Mouse (Mus musculus): Measurements from ENCODE around the gene Mras.

Mras gene

DNA sequence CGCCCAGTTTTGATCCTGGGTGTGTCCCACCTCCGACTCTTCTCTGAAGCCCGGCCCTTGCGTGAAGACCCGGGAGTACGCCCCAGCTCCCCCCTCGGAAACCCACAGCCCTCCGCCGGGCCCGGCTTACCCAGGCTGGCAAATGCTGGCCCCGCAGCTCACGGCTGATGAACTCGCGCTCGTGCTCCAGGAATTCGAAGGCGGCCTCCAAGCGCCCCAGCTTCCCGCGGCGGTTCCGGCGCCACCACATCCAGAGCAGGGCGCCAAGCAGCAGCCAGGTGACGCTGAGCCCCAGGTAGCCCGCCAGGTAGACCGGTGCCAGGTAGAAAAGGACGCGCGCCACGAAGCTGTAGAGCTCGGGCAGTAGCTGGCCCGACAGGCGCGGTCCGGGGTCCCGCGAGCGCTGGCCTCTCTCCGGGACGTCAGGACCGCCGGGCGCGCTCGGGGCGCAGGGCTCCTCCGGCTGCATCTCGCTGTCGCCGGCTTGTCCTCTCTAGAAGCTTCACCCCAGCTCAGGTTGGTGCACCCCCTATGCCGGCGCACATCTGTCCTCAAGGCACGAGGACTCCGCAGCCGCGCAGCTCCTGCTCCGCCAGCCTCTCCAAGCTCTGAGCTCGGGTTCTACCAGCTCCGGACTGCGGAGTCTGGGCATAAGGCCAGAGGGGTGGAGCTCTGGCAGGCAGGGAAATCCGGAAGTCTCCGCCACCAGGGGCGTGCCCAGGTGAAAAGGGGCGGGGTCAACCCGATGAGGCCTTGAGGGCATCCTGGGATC, 79.1 kb downstream of the Mras start, which contains the start of gene Esyt3:
Gene Esyt3 (minus strand): TSS at position 637 of the 772 bp plus-strand sequence.
- no peak for DNase-seq (ENCODE audit: low read depth, low spot score)

DNA sequence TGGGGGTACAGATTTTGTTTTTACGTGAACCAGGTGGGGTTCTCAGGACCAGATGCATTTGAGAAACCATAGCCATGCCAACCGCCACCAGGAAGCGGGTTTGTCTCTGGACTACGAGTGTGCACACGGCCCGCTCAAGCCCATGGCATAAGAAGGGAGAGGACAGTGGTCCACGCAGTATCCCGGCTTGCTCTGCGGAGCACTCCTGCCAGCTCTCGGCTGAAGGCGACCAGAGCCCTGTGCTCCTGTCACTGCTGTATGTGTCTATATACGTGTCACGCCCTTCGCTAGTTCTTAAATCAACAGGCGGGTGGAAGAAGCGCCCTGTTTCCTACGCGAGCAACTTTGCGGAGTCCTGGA, 79.6 kb downstream of the Mras start:
- no peak for DNase-seq (ENCODE audit: low read depth, low spot score)

DNA sequence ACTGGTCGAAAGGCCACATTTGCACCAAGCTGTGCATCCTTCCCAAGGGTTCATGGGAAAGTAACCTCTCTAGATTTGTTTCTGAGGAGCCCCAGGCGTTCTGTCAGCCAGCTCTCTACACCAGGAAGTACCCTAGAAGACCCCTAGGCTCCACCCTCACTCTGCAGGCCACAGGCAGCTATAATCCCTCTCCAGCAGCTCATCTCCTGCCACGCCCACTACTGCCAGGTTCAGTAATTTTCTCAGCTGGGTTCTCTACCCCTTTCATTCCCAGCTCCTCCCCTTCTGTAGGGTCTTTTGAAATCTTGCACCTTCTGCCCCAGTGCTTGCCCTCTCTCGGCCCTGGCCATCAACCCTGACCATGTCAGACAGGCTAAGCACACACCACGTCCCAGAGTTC, 81.2 kb downstream of the Mras start:
- no peak for DNase-seq (ENCODE audit: low read depth, low spot score)

DNA sequence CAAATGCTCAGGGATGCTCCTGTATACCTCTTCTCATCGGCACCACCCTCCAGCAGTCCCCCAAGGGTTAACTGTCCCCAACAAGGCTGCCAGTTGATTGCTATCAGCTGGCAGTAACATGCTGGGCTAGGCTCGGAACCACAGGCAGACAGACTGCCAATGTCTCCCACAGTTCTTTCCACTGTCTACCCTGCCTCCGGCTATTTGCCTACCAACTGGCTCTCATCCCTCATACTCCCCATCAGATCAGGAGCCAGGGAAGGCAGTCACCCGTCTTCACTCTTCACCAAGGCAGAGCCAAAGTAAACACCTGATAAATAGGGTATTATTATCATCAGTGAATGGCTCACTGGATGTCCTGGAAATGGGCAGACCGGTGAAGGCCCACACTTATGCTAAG, 82.4 kb downstream of the Mras start:
- no peak for DNase-seq (ENCODE audit: low read depth, low spot score)

DNA sequence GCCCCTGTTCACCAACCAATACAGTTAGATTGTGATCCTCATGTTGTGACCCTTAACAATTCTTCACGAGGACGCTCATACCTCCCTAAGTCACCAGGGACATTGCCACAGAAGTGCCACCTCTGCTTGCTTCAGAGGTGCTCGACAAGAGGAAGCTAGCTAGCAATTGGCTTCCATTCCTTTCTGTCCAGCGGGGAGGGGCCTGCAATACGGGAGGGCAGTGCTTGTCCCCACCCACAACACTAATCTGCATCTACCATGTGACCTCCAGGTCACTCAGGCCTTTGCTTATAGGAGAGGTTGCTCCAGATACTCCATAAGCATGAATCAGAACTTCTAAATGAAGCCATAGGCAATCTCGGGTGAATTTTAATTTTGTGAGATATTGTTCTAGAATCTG, 83.8 kb downstream of the Mras start:
- no peak for DNase-seq (ENCODE audit: low read depth, low spot score)

DNA sequence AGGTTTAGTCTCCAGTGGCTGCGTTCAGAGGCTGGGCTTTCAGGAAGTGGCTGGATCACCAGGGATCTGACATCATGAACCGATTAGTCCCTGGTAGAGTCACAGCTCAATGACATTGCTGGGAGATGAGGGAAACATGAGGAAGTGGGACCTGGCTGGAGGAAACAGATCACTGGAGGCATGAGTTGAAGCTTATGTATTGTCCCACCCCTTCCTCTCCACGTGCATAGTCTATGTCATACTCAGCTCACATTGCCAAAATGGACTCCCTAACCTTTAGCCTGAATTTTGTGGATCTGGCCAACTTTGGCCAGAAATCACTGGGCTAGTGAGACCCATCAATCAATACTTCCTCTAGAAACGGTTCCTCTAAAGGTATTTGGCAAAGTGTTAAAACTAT, 84.2 kb downstream of the Mras start:
- no peak for DNase-seq (ENCODE audit: low read depth, low spot score)

DNA sequence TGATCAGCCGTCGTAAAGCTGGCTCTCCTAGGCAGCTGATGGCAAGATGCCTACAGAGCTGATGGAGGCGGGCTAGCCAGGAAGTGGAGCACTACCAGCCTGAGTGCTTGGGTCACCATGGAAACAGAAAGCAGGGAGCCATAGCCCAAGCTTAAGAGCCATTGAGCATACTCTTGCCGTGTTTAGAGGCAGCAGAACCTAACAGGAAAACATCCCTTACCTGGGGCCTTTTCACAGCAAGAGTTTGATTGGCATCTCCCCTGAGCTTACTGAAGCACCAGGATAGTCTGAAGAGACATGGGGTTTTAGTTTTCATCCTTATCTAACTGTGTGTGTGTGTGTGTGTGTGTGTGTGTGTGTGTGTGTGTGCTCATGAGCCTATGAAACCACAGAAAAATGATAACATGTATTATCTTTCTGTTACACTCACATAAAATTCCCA, 91.8 kb downstream of the Mras start:
- no peak for DNase-seq (ENCODE audit: low read depth, low spot score)

DNA sequence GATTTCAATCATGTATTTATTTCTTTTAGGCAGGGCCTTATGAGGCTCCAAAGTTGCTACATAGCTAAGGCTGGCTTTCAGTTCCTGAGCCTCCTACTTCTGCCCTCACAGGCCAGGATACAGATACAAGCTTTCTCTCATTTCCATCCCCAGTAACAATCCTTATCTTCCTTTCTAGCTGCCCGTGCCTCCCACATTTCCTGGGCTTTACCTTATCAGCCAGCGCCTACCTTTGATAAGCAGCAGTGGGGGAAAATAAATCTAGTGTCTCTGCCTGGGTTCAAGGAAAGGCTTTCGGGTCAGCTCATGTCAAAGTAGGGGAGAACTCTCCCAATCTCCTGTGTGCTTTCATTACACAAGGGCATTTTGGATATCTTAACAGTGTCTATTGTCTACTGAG, 95.6 kb downstream of the Mras start:
- DNase-seq (ENCODE audit: low read depth, low spot score) = no peak

DNA sequence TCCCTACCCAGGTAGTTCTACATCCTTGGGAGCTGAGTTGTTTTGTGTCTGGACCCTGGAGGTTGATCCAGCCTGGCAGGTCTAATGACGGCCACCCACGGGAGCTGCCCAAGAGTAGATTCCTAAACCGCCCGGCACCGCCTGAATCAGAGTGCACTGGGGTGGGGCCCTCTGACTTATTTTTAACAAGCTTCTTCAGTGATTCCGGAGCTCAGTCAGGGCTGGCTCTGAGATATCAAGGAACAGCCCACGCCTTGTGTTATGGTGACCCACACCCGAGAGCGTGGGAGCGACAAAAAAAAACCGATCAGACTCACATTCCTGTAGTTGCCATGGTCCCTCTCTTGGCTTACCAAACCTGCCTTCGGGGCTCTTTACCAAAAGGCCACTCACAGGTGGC, 97.1 kb downstream of the Mras start:
- no peak for DNase-seq (ENCODE audit: low read depth, low spot score)

DNA sequence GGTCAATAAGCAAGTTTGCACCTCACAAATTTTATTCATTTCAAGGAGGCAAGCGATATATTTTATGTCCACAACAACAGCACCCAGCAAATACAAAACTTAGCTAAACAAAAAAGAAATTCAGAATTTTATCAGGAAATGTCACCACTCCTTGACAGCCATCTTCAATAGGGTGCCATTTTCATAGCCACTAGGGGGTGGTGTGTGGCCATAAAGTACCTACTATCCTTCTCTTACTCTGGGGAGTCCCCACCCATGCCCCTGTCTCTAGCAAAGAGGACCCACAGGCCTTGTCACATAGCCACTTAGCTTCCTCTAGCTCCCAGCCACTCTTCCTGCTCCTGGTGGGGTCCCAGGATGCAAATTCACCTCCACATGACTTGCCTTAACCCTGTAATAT, 98.0 kb downstream of the Mras start:
- DNase-seq (ENCODE audit: low read depth, low spot score) = no peak

DNA sequence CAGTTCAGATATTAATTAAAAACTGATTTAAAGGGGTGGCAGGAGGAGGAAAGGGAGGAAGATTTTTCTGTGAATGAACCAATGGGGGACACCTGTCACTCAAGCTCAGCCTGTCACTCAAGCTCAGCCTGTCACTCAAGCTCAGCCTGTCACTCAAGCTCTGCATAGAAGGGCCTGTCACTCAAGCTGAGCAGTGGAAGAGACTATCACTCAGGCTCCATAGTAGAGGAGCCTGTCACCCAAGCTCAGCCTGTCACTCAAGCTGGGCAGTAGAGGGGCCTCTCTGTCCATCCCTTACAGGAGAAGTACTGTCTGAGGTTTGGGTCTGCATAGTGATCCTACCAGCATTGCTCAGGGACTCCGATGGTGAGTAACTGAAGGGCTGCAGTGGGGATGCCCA, 98.9 kb downstream of the Mras start:
- no peak for DNase-seq (ENCODE audit: low read depth, low spot score)

DNA sequence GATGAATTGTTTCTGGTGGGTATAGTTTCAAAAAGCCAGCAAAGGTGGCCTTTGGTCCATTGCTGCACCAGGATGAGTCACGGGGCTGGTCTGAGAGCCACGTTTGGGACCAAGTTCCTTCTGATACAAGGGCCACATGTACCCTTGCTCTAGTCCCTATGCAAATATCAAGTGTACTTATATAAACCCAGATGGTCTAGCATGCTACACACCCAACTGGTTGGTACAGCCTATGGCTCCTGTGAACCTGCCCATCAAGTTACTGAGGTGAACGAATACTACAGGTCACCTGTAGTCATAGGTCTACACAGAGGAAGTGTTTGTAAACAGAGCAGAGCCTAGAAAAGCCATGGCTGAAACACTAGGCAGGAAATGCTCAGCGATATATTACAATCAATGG, 100.6 kb downstream of the Mras start:
- no peak for DNase-seq (ENCODE audit: low read depth, low spot score)
